Mouse (Mus musculus): Measurements from ENCODE around the gene Dnajc6. TPM values are rescaled to one million over a fixed set of nuclear protein-coding genes. Genes with fewer than 3 reads are reported as not detected.

Dnajc6 gene
- polyA plus RNA-seq, 1 experiment from 2014 or later: 0.81 TPM

DNA sequence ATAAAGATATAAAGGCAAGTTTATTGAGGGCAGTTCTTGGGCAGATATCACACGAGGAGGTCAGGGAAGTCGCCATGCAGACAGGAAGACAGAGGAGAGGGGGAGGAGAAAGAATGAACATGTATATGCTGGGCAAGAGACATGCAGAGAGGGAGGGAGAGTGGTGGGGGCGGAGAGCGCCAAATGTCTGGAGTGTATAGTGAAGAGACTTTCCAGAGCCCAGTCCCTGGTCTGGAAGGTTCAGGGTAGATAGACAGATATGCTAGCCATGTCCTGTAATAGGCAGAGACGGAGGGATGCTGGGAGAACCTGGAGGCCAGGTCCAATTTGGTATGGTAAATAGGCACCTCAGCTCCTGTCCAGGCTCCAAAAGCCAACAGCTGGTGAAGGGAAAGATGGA, 83.1 kb downstream of the Dnajc6 start:
- H3K4me3 ChIP-seq (ENCODE audit: low read depth, low read length): no peak overlapping the region
- WGBS: 68% methylated on average over 5 of the region's 5 CpGs
- H3K9me3 ChIP-seq (ENCODE audit: control insufficient read depth, low read length): no peaks in the 10 kb centered on the region
- DNase-seq (ENCODE audit: low spot score) (no peak), ATAC-seq (ENCODE audit: low FRiP score, low TSS enrichment) (no peak)
- no peak overlapping the region for H3K9ac ChIP-seq (ENCODE audit: low read length)
- no peaks in the 10 kb centered on the region for H3K36me3 ChIP-seq (ENCODE audit: control insufficient read depth, insufficient read depth, low read length)
- no peak overlapping the region for H3K4me2 ChIP-seq (replicated peaks; ENCODE audit: low read depth)
- no peaks in the 10 kb centered on the region for H3K4me1 ChIP-seq (replicated peaks; ENCODE audit: control insufficient read depth, insufficient read depth)
- H3K27ac ChIP-seq (replicated peaks): no peak overlapping the region
- H3K27me3 ChIP-seq (ENCODE audit: control insufficient read depth, insufficient read depth, low read length): no peaks in the 10 kb centered on the region
- TF ChIP-seq CTCF (IDR thresholded peaks at IDR 0.05; ENCODE audit: low read depth): no peak
- no peak for TF ChIP-seq EP300 (optimal IDR thresholded peaks at IDR 0.05)

GRCm38 (mm10) chr4:101581156-101581555, 84.7 kb downstream of the Dnajc6 start:
- WGBS: 68% methylated on average over 4 of the region's 4 CpGs
- TF ChIP-seq CTCF (IDR thresholded peaks at IDR 0.05; ENCODE audit: low read depth) (no peak), EP300 (optimal IDR thresholded peaks at IDR 0.05) (no peak)
- H3K27me3 ChIP-seq (ENCODE audit: control insufficient read depth, insufficient read depth, low read length): no peaks in the 10 kb centered on the region
- H3K4me1 ChIP-seq (replicated peaks; ENCODE audit: control insufficient read depth, insufficient read depth): no peaks in the 10 kb centered on the region
- no peaks in the 10 kb centered on the region for H3K9me3 ChIP-seq (ENCODE audit: control insufficient read depth, low read length)
- DNase-seq (ENCODE audit: low spot score) (no peak), ATAC-seq (ENCODE audit: low FRiP score, low TSS enrichment) (no peak)
- H3K27ac ChIP-seq (replicated peaks): no peak overlapping the region
- no peak overlapping the region for H3K4me2 ChIP-seq (replicated peaks; ENCODE audit: low read depth)
- H3K36me3 ChIP-seq (ENCODE audit: control insufficient read depth, insufficient read depth, low read length): no peaks in the 10 kb centered on the region
- no peak overlapping the region for H3K9ac ChIP-seq (ENCODE audit: low read length)
- H3K4me3 ChIP-seq (ENCODE audit: low read depth, low read length): no peak overlapping the region

GRCm38 (mm10) chr4:101582882-101583281, 86.4 kb downstream of the Dnajc6 start:
- Histone ChIP-seq H3K9ac (ENCODE audit: low read length) (no peak overlapping the region), H3K4me2 (replicated peaks; ENCODE audit: low read depth) (no peak overlapping the region), H3K27ac (replicated peaks) (no peak overlapping the region), H3K9me3 (ENCODE audit: control insufficient read depth, low read length) (no peaks in the 10 kb centered on the region), H3K4me1 (replicated peaks; ENCODE audit: control insufficient read depth, insufficient read depth) (no peaks in the 10 kb centered on the region), H3K4me3 (ENCODE audit: low read depth, low read length) (no peak overlapping the region), H3K36me3 (ENCODE audit: control insufficient read depth, insufficient read depth, low read length) (no peaks in the 10 kb centered on the region), H3K27me3 (ENCODE audit: control insufficient read depth, insufficient read depth, low read length) (no peaks in the 10 kb centered on the region)
- TF ChIP-seq CTCF (IDR thresholded peaks at IDR 0.05; ENCODE audit: low read depth) (no peak), EP300 (optimal IDR thresholded peaks at IDR 0.05) (no peak)
- ATAC-seq (ENCODE audit: low FRiP score, low TSS enrichment) (no peak), DNase-seq (ENCODE audit: low spot score) (no peak)
- 53% methylated on average over 2 of the region's 2 CpGs for WGBS

- Histone ChIP-seq H3K36me3 (ENCODE audit: control insufficient read depth, insufficient read depth, low read length) (no peaks in the 10 kb centered on the region), H3K4me1 (replicated peaks; ENCODE audit: control insufficient read depth, insufficient read depth) (no peaks in the 10 kb centered on the region), H3K4me3 (ENCODE audit: low read depth, low read length) (no peak overlapping the region), H3K27me3 (ENCODE audit: control insufficient read depth, insufficient read depth, low read length) (no peaks in the 10 kb centered on the region), H3K4me2 (replicated peaks; ENCODE audit: low read depth) (no peak overlapping the region), H3K9ac (ENCODE audit: low read length) (no peak overlapping the region), H3K27ac (replicated peaks) (no peak overlapping the region), H3K9me3 (ENCODE audit: control insufficient read depth, low read length) (no peaks in the 10 kb centered on the region)
- no peak for ATAC-seq (ENCODE audit: low FRiP score, low TSS enrichment)
- TF ChIP-seq EP300 (optimal IDR thresholded peaks at IDR 0.05): no peak
- TF ChIP-seq CTCF (IDR thresholded peaks at IDR 0.05; ENCODE audit: low read depth): no peak
- 60% methylated on average over 19 of the region's 19 CpGs for WGBS
- DNase-seq (ENCODE audit: low spot score): no peak
These were observed 88.3 kb downstream of the Dnajc6 start for GRCm38 (mm10) chr4:101584524-101585454.

- H3K9me3 ChIP-seq (ENCODE audit: control insufficient read depth, low read length): no peaks in the 10 kb centered on the region
- TF ChIP-seq EP300 (optimal IDR thresholded peaks at IDR 0.05) (no peak), CTCF (IDR thresholded peaks at IDR 0.05; ENCODE audit: low read depth) (no peak)
- 38% methylated on average over 8 of the region's 8 CpGs for WGBS
- H3K4me2 ChIP-seq (replicated peaks; ENCODE audit: low read depth): no peak overlapping the region
- H3K9ac ChIP-seq (ENCODE audit: low read length): no peak overlapping the region
- no peak for DNase-seq (ENCODE audit: low spot score)
- H3K4me1 ChIP-seq (replicated peaks; ENCODE audit: control insufficient read depth, insufficient read depth): no peaks in the 10 kb centered on the region
- no peaks in the 10 kb centered on the region for H3K27me3 ChIP-seq (ENCODE audit: control insufficient read depth, insufficient read depth, low read length)
- no peak overlapping the region for H3K27ac ChIP-seq (replicated peaks)
- H3K4me3 ChIP-seq (ENCODE audit: low read depth, low read length): no peak overlapping the region
- H3K36me3 ChIP-seq (ENCODE audit: control insufficient read depth, insufficient read depth, low read length): no peaks in the 10 kb centered on the region
- no peak for ATAC-seq (ENCODE audit: low FRiP score, low TSS enrichment)
These were observed 89.2 kb downstream of the Dnajc6 start for GRCm38 (mm10) chr4:101585455-101586184.

DNA sequence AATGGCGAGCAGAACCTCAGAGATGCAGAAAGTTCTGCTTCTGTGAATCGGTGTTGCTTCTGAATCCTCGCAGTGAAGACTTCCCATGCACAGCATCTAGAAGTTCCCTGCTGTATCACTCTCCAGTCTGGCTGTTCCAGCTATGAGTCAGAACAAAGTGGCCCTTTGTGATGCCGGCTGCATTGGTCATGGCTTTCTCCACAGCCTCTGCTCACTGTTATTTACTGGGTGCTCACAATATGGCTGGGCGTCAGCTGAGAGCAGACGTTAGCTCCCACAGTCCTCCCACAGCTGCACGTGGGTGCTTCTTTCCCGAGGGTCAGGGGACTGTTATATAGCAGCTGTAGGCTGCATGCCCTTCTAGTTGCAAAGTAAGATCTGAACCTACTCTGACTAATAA, 92.5 kb downstream of the Dnajc6 start:
- WGBS: 69% methylated on average over 8 of the region's 8 CpGs
- Histone ChIP-seq H3K27me3 (ENCODE audit: control insufficient read depth, insufficient read depth, low read length) (no peaks in the 10 kb centered on the region), H3K36me3 (ENCODE audit: control insufficient read depth, insufficient read depth, low read length) (no peaks in the 10 kb centered on the region), H3K4me3 (ENCODE audit: low read depth, low read length) (no peak overlapping the region), H3K9me3 (ENCODE audit: control insufficient read depth, low read length) (no peaks in the 10 kb centered on the region), H3K4me2 (replicated peaks; ENCODE audit: low read depth) (no peak overlapping the region), H3K27ac (replicated peaks) (no peak overlapping the region), H3K9ac (ENCODE audit: low read length) (no peak overlapping the region), H3K4me1 (replicated peaks; ENCODE audit: control insufficient read depth, insufficient read depth) (no peaks in the 10 kb centered on the region)
- ATAC-seq (ENCODE audit: low FRiP score, low TSS enrichment) (no peak), DNase-seq (ENCODE audit: low spot score) (no peak)
- TF ChIP-seq CTCF (IDR thresholded peaks at IDR 0.05; ENCODE audit: low read depth): no peak
- TF ChIP-seq EP300 (optimal IDR thresholded peaks at IDR 0.05): no peak

Measured in stomach, postnatal 0 days (tissue).